Mouse (Mus musculus) frontal cortex, adult (tissue): Measurements from ENCODE around the gene Pmm1.

ENCODE experiments used
- ATAC-seq: cut with Nextera tagmentation; 2 replicates; pipeline ENCODE4 v1.9.2; 2017; ENCODE audit warnings: mild to moderate bottlenecking, moderate library complexity, mixed read lengths; ENCODE audit not compliant: low TSS enrichment

The Pmm1 gene

DNA sequence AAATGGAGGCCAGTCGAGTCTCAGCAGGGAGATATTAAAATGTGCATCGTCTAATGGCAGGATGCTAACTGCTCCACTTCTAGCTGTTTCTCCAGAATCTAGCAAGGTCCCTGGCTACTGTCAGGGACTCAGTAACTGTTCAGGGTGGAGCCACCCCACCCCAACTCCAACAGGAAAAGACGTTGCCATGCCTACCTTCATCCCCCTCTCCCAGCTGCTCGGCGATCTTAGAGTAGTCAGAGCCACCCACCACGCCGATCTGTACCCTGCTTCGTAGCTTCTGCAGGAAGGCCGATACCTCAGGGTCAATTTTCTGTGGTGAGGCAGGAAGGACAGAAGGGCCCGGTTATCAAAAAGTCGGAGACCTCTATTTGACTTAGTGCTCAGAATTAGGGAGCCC is 3.1 kb downstream of the Pmm1 start:
- 0 out of 2 replicates have a peak, but pooled peaks have one; percentile 15 for ATAC-seq

DNA sequence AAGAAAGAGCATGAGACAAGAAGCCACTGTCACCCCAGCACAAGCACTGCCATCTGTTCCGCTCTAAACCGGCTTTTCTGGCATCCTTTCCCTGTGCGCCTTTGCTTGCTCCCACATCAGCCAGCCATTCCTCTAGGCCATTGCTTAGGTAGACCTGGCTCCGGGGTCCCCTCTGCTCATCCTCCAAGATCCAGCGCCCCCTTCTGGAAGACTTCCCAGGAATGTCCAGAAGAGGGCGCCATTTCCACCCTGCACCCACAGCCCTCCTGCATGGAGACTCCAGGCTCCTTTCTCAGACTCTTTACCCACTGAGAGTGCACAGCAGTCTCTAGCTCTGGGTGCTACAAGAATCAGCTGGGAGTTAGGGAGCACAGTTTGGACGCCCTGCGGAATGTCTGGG is 4.3 kb downstream of the Pmm1 start:
- peak; percentile 24; the same call in 1 of the 2 replicates for ATAC-seq

DNA sequence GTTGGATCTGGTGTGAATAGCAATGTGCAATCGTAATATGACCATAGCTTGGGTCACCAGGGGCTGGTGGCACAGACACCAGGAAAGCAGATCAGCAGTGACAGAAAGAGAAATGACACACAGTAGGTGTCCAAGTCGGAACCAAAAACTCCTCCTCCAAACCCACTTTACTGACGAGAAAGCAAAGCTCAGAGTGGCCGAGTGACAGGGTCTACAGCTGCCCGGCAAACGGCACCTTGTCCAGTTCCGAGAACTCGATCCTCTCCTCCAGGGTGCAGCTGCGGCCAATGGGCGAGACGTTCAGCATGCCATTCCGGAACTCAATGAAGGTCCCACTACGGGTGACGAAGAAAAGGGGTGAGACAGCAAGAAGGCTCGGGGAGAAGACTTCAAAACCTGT is 5.3 kb downstream of the Pmm1 start:
- no peak for ATAC-seq

DNA sequence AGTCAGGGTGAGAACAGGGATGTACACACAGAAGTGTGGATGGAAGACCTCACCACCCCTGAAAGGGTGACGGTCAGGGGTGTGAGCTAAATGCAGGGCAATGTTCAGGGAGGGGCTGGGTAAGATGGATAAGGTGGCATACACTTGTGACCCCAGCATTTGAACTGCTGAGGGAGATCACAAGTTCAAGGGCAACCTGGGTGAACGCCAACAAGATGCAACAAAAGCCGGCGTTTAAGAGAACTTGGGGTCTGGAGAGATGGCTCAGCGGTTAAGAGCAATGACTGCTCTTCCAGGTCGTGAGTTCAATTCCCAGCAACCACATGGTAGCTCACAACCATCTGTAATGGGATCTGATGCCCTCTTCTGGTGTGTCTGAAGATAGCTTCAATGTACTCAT is 6.0 kb downstream of the Pmm1 start:
- no peak for ATAC-seq

DNA sequence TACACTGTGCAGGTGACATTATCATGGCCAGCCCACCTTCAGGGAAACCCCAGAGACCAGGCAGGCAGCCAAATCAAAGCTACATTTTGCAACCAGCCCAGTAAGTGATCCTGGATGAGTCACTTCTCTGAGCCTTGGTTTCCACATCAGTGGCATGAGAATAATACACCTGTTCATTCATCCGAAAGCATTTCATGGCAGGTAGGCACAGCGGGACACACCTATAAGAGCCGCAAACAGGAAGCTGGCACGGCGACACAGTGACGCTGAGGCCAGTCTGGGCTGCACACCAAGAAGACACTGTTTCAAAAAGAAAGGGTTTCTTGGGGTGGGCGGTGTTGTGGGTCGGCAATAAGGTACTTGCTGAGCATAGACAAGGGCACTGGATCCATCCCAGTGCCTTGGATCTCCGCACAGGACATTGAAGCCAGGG is 6.6 kb downstream of the Pmm1 start:
- no peak for ATAC-seq

DNA sequence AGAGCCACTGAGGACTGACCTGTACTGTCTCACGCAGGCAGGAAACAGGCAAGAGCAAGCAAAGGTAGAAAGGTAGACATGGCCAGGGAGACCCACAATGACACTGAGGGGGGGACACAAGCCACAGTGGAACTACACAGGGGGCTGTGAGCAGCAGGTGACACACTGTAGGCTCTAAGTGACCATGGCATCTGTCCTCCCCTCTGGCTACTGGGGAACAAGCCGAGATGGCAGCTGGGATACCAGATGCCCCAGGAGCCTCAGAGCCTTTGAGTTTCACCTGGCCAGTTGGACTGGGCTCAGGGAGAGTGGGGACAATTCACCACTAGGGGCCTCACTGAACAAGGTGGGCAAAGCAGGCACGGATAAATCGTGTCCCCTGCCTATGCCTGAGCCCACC is 8.4 kb downstream of the Pmm1 start:
- no peak for ATAC-seq

DNA sequence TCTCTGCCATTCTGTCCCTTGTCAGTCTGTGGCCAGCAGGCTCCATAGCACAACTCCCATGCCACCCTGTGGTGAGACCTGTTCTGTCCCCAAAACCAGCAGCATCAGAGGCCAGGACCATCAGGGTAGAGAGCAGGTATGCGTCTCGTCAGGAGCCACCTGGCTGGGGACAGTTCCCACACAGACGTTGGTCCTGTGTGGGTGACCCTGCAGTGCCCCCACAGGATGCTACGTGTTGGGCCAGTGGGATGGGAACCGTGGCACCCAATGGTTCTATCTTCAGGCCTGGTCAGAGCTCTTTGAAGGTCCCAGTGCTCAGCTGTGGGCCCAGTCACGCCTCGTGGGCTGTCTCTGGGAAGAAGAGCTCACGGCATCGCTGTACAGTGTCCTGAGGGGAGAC is 9.6 kb downstream of the Pmm1 start:
- no peak for ATAC-seq

DNA sequence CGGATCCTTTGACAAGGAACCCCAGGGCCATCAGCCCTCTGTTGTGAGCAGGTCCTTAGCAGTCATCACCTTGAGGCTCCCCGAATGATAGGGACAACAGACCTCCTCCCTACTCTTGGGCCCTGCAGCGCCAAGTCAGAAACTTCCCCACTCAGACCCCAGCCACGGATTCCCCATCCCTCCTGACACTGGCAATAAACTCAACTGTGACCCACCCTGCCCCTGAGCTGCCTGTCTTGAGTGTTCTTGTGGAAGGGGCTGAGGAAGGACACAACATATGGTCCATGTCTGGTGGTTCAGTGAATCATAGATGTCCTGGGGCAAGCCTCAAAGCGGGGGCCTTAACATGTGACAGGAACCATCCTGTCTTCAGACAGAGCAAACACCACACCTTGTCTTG is 10.0 kb downstream of the Pmm1 start:
- ATAC-seq = no peak

DNA sequence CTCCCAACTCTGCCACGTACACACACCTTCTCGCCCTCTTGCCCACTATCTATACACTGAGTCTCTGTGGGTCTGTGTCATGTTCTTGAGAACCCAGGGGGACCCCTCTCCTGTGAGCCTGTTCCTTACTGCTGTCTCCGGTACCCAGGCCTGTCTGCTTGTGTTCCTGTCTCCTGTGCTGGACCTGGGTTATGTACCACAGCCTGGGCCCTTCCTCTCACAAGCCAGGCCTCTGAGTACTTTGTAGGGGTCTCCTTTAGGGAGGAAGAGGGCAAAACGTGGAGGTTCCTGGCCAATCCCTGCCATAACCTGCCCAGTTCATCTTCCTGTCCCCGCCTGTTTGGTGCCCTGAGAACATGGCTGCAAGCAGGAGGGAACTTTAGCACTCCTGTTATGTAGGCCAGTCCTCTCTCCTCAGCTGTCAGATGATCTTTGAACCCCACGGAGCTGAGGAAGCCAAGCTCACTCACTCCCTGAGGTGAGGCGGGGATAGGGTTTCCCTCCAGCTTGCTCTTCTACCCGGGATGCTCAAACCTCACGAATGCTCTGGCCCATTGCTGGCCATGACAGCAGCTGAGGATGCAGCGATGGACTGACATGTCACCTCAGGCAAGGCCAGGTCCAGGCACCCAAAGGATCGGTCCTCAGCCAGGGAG is 11.1 kb downstream of the Pmm1 start:
- no peak for ATAC-seq

DNA sequence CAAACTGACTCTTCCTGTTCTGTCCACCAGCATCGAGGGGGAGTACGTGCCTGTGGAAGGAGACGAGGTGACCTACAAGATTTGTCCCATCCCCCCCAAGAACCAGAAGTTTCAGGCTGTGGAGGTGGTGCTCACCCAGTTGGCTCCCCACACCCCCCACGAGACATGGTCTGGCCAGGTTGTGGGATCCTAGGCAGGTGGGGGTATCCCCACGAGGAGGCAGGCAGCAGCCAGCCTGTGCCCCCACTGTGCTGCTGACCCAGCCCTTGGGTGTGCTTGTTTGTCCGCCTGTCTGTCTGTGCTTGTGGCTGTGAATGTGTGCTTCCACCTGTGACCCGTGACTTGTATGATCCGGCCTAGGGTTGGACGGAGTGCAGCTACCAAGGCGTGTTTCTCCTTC is 11.7 kb downstream of the Pmm1 start:
- ATAC-seq = no peak

DNA sequence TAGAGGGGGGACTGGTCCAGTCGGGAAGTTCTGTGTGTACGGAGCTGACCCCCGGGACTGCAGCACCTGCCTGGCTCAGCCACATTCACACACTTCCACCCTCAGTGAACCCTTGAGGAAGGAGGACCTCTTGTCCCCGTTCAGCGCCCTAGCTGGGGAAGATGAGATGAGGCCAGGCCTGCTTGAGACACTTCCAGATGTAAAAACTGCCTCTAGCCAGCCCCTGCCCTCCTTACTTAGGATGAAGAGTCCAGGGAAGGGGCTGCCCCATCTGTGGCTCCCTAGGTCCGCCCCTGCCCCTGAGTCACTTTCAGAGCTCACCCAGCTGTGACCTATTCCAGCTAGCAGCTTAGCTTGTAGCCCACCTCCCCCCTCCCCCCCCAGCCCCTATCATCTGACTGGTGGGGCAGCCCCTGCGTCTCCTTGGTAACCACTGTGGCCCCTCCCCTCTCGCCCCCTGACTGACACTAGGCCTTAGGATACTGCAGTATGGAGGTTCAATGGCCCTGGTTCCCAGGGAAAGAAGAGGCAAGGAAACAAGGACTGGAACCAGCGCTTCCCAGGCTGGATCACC is 17.5 kb downstream of the Pmm1 start:
- no peak for ATAC-seq

DNA sequence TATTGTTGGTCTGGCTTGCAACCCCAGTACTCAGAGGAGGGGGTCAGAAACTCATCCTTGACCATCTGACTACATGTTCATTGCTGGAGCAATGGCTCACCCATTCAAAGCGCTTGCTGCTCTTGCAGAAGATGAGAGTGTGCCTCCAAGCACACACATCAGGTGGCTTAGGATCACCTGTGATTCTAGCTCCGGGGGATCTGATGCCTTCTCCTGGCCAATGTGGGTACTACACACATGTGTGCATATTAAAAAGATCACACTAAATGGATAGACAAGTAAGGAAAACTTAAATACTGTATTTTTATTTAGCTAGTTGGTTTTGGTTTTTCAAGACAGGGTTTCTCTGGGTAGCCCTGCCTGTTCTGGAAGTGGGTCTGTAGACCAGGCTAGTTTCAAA is 19.7 kb downstream of the Pmm1 start:
- no peak for ATAC-seq

DNA sequence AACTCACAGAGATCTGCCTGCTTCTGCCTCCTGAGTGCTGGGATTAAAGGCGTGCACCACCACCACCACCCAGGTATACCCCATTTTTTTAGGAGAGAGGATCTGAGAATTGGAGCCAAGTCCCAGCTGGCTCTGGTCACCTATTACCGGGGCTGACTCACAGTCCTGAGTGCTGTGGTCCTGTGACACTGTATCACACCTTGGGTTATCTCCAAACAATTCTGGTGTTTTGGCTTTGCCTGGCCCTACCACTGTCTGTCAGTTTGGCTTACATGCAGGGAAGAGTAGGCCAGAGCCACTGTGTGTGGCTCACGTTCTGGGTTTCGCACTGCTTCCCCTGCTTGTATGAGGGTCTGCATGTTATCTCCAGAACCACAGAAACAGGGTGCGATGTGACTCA is 20.5 kb downstream of the Pmm1 start:
- no peak for ATAC-seq

DNA sequence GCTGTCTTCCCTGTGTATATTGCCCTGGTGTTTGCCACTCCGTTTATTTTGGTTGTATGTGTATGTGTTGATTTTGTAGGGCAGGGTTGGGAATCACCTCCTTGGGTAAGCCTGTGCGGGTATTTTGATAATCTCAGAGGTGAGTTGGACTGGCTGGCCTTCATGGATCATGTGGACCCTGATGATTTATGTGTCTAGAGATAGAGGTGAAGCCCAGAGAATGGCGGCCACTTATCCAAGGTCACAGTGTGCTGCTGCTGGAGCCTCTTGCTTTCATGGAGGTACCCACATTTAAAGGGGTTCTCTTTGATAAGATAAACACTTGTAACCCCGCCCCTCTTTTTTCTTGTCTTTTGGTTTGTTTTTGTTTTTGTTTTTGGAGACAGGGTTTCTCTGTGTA is 21.0 kb downstream of the Pmm1 start:
- no peak for ATAC-seq

DNA sequence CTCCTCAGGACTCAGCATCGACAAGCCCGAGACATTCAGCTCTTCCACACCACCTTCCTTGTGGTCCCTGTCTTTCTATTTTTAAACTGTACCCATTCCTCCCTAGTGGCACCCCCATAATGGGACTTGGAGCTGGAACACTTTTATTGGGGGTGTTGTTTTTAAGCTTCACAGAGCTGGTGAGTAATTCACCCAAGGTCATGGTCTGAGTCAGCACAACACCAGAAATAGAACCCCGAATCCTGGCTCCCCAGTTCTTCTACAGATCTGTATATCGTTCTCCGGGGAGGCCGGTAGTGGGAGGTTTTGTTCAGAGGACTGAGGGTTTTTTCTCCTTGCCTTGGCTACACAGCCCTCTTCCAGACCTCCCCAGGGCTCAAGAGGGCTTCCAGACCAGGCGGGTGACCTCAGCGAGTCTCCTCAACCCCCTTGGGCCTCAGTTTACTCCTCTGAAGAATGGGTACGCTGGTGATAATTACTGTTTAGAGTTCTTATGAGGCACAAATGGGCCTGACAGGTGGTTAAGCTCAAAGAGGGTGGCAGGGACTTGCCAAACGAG is 21.5 kb downstream of the Pmm1 start:
- ATAC-seq = no peak

DNA sequence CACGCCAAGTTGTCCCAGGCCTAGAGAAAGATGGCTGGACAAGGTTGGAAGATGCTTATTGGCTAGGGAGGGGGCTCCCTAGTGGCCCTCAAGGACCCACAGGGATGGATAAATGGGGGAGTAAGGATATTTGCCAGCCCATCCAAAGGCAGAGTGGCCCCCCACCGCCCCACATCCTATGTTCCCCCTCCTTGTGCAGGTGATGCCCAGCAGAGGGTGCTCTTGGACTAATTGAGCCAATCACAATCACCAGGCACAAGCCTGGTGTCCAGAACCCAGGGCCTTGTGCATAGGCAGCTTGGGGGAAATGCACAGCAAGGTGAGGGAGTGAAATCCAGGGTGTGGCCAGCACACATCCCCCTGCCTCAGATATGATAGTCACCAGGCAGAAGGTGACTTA is 22.5 kb downstream of the Pmm1 start:
- peak; percentile 42; the same call in 1 of the 2 replicates for ATAC-seq

DNA sequence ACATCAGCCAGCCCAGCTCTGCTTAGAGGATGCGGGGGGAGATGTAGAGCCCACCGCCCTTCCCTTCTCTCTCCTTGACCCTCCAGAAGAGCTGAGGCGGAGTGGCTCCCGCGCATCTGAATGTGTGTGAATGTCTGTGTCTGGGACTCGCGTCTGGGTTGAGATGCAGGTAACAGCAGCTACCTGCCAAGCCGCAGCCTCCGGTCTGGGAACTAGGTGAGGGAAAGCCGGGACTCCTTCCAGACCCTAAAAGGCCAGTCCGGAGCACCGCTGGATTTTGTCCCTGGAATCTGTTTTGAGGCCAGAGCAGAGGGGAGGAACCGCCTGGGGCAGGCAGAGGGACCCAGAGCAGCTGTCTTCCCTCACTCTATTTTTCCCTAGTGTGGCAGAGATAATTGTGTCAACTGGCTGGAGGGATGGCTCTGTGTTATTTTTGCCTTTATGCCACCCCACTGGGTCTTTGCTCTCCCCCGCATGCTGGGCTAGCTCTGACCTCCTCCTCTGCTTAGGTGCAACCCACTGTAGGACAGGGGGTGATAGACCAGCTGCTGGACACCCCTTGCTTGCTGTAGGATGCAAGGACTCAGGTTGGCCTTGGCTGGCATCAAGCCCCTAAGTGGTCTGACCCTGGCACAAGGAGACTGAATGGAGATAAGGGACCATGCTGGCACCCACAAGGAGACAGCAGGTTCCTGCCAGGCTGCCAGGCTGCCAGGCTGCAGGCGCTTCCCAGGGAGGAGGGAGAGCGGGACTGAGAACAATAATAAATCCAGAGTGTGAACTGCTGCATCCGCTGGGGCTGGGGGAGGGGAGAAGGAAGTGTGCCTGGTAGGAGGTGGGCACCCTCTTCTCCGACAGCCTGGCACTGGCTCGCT is 23.4 kb downstream of the Pmm1 start:
- ATAC-seq = peak; percentile 48

DNA sequence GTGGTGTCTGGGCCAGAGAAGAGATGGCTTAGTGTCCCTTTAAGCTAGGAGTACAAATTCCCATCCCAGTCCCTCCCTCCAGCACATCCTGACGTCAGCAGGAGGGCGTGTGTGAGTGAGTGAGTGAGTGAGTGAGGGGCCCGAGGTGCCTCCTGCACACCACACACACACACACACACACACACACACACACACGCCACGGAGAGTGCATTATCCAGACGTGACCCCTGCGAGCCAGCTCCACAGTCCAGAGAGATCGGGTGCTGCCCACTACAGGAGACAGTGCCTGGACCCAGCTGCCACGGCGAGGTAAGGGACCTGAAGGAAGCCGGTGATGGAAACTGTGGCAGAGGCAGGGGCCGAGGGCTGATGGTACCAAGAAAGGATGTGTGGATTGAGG is 24.1 kb downstream of the Pmm1 start, which contains the start of gene Csdc2:
Gene Csdc2, plus strand, starts transcription at position 81 of the 400 bp plus-strand sequence.
- peak; percentile 73 for ATAC-seq

DNA sequence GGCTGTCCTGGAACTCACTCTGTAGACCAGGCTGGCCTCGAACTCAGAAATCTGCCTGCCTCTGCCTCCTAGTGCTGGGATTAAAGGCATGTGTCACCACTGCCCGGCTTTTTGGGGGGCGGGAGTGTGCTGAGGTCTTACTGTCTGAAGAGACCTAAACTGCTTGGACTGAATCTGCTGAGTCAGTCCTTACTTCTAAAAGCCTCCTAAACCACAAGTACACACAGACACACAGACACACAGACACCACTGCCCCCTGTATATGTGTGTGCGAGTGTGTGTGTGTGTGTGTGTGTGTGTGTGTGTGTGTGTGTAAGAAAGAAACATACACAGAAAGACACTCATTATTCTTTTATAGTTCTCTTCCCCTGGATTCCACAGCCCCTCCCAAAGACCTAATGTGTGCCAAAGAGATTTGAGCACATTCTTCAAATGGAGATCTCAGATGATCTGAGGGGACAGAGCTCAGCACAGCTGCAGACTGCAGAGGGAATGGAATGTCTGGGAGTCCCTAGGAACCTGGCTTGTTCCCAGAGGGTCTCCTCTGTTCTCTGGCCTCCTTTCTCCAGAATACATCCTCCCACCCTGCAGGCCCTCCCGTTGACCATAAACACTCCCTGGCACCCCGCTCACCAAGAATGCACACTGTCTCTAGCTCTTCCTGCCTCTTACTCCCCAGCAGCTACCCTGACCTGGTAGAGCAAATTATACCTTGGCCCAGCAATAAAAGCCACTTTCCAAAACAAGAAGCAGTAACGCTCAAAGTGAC is 24.7 kb downstream of the Pmm1 start:
- no peak for ATAC-seq

DNA sequence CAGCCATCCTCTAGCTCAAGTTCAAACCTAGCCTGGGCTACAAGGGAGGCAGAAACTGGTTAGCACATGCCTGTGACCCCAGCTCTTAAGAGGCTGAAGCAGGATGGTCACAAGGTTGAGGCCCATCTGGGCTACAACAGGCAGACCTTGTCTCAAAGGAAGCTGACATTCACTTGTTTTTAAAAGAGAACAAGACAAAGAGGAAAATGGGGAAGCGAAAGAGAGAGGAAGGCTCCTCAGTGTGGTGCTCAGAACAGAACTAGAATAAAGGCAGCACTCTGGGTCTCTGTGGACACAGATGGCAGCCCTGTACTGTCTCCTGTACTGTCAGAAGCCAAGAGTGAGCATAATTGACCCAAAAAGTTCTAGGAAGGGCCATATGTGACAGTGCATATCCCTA is 26.7 kb downstream of the Pmm1 start:
- no peak for ATAC-seq

DNA sequence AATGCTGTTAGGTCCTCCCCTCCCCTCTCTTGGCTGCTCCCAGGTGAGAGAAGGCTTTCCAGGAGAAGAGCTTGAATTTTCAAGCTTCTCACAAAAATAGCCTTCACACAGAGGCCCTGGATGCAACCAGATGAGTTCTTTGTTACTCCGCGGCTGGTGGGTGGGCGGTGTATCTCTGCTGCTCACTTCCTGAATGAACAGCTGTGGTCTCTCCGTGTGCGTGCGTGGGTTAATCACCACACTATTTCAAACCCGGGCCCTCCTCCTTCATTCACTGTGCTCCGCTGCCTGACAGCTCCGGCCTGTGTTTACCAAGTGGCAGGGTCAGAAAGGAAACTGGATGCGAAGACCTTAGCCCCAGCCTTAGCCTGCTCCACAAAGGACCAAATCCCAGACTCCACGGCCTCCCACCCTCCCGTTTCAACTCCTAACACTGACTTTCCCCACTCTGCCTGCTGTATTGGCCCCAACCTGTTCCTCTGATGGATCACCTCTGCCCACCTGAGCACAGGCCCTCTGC is 27.7 kb downstream of the Pmm1 start:
- peak; percentile 32; the same call in 1 of the 2 replicates for ATAC-seq

DNA sequence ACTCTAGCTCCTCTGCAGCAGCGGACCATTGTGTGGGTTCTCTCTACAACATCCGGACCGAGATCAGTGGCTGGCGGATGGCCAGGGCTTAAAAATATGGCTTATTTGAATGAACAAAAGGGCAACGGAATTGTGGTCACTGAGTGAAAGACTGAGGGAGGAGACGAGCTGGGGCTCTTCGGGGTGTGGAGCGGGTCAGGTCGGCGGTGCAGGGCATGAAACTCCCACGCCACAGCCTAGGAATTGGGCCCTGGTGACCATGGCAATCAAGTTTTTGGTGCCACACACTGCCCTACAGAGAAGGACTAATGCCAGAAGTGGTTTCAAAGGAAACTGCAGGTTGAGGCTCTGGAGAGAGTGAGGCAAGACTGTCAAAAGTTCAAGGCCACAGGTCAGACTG is 32.5 kb downstream of the Pmm1 start:
- no peak for ATAC-seq
